Mouse (Mus musculus): ENCODE data around the gene Ap5z1. TPM values are rescaled to one million over a fixed set of nuclear protein-coding genes. Genes with fewer than 3 reads are reported as not detected.
A peak's percentile ranks its signal among the peaks of the same experiment; 100 is the strongest.

Ap5z1 gene
- polyA plus RNA-seq, 1 experiment from 2014 or later: 13.1 TPM

DNA sequence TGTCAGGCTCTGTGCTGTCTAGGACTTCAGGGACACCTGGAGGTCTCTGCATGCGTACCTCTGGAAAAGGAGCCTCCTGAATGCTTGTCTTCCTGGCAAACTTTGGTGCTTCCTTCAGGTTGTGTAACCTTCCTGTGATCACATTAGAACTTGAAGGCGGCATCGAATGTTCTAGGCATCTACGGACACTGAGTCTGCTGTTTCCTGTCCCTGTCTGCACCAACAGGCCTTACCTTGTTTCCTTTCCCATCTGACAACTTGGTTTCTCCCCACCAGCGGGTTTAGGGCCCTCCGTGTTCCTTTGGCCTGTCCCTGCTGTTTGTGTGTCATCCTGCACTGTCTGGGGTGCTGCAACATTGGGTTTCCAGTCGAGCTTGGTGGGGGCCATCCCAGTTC lies 21.7 kb upstream of the Ap5z1 start:
- no peak overlapping the region for H3K4me2 ChIP-seq (ENCODE audit: low read depth, low read length, severe bottlenecking)
- DNase-seq (ENCODE audit: low spot score) (no peak), ATAC-seq (replicated peaks; ENCODE audit: low FRiP score) (no peak)
- peaks cover 19% of the 10 kb centered on the region for H3K4me1 ChIP-seq (replicated peaks; ENCODE audit: control insufficient read depth, insufficient read depth, low read length)
- H3K9ac ChIP-seq (ENCODE audit: low read length): no peak overlapping the region
- no peak overlapping the region for H3K4me3 ChIP-seq (ENCODE audit: low read depth, low read length)
- no peaks in the 10 kb centered on the region for H3K9me3 ChIP-seq (ENCODE audit: control insufficient read depth, low read length)
- H3K27ac ChIP-seq (ENCODE audit: low read depth, low read length): no peak overlapping the region
- H3K27me3 ChIP-seq (ENCODE audit: control insufficient read depth, insufficient read depth, low read length): no peaks in the 10 kb centered on the region
- no peaks in the 10 kb centered on the region for H3K36me3 ChIP-seq (ENCODE audit: control insufficient read depth, insufficient read depth, low read length)
- 87% methylated on average over 7 of the region's 7 CpGs for WGBS

DNA sequence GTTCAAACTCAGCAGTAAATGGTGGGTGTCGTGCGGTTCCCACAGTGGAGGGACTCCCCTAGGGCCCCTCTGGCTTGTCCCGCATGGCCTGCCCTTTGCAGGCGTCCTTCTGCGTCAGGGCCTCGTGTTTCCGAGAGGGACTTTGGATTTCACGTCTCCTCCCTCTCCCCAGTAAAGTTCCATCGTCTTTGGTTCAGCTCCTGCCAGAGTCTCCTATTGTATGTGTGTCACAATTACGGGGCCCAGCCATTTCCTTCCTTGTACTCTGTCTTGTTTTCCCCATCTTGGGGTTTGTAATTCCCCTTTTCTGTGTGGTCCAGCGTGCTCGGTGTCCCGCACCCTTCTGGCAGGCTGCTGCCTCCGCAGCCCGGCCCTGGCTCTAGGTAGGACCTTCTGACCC lies 20.2 kb upstream of the Ap5z1 start:
- H3K9me3 ChIP-seq (ENCODE audit: control insufficient read depth, low read length): no peaks in the 10 kb centered on the region
- H3K4me1 ChIP-seq (replicated peaks; ENCODE audit: control insufficient read depth, insufficient read depth, low read length): peaks cover 21% of the 10 kb centered on the region
- no peak for DNase-seq (ENCODE audit: low spot score)
- WGBS: 74% methylated on average over 15 of the region's 15 CpGs
- no peak overlapping the region for H3K4me2 ChIP-seq (ENCODE audit: low read depth, low read length, severe bottlenecking)
- H3K36me3 ChIP-seq (ENCODE audit: control insufficient read depth, insufficient read depth, low read length): no peaks in the 10 kb centered on the region
- H3K9ac ChIP-seq (ENCODE audit: low read length): no peak overlapping the region
- H3K27me3 ChIP-seq (ENCODE audit: control insufficient read depth, insufficient read depth, low read length): no peaks in the 10 kb centered on the region
- H3K27ac ChIP-seq (ENCODE audit: low read depth, low read length): no peak overlapping the region
- no peak overlapping the region for H3K4me3 ChIP-seq (ENCODE audit: low read depth, low read length)
- no peak for ATAC-seq (replicated peaks; ENCODE audit: low FRiP score)

DNA sequence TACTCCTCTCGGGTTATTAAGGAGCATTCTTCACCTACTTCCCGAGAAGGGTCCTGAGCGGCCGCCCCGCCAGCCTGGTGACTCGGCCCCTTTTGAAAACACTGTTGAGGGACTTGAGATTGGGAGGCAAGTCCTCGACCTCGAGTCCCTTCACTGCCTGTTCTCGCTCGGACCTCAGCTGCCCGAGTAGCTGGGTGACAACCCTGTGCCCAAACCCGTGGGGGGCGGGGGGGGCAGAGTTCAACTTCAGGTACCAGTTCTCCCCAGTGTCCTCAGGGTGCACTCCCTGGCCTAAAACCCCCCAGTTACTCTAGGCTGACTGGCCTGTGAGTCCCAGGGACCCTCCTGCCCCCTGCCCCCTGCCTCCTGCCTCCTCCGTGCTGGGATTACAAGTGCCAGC lies 19.8 kb upstream of the Ap5z1 start:
- no peaks in the 10 kb centered on the region for H3K36me3 ChIP-seq (ENCODE audit: control insufficient read depth, insufficient read depth, low read length)
- WGBS: 74% methylated on average over 14 of the region's 14 CpGs
- H3K4me3 ChIP-seq (ENCODE audit: low read depth, low read length): no peak overlapping the region
- H3K9ac ChIP-seq (ENCODE audit: low read length): no peak overlapping the region
- H3K27ac ChIP-seq (ENCODE audit: low read depth, low read length): no peak overlapping the region
- ATAC-seq (replicated peaks; ENCODE audit: low FRiP score) (no peak), DNase-seq (ENCODE audit: low spot score) (no peak)
- no peak overlapping the region for H3K4me2 ChIP-seq (ENCODE audit: low read depth, low read length, severe bottlenecking)
- peaks cover 21% of the 10 kb centered on the region for H3K4me1 ChIP-seq (replicated peaks; ENCODE audit: control insufficient read depth, insufficient read depth, low read length)
- H3K9me3 ChIP-seq (ENCODE audit: control insufficient read depth, low read length): no peaks in the 10 kb centered on the region
- H3K27me3 ChIP-seq (ENCODE audit: control insufficient read depth, insufficient read depth, low read length): no peaks in the 10 kb centered on the region

DNA sequence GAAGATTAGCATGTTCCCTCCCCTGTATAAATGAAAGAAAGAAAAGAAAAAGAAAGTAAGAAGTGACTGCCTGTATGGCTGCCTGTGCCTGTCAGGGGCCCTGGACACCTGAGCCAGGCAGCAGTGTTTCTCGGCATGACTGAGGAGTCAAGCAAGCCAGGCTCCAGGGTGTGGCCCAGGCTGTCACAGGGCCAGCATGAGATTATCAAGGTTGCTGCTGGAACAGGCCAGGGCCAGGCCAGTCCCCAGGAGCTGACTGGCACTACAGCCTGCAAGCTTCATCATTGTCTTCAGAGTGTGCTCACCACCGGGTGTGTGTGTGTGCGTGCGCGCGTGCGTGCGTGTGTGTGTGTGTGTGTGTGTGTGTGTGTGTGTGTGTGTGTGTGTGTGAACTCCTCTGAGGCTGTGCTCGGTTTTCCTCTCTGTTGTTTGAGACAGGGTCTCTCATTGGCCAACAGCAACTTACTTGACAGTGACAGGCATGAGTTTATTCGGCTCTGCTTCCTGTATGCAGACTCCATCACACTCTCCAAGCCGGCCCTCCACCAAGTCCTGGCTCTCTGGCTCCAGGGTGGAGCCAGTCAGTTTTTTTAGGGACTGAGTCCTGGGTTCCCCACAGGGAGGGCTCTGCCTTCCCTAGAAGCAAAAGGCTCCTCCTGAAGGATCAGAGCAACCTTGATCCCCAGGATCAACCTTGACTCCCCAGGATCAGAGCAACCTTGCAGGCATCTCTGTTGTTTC lies 18.8 kb upstream of the Ap5z1 start:
- H3K27ac ChIP-seq (ENCODE audit: low read depth, low read length): no peak overlapping the region
- H3K9me3 ChIP-seq (ENCODE audit: control insufficient read depth, low read length): no peaks in the 10 kb centered on the region
- H3K9ac ChIP-seq (ENCODE audit: low read length): no peak overlapping the region
- H3K36me3 ChIP-seq (ENCODE audit: control insufficient read depth, insufficient read depth, low read length): no peaks in the 10 kb centered on the region
- H3K4me1 ChIP-seq (replicated peaks; ENCODE audit: control insufficient read depth, insufficient read depth, low read length): peaks cover 18% of the 10 kb centered on the region
- no peaks in the 10 kb centered on the region for H3K27me3 ChIP-seq (ENCODE audit: control insufficient read depth, insufficient read depth, low read length)
- 63% methylated on average over 10 of the region's 11 CpGs for WGBS
- ATAC-seq (replicated peaks; ENCODE audit: low FRiP score): no peak
- DNase-seq (ENCODE audit: low spot score): no peak
- no peak overlapping the region for H3K4me3 ChIP-seq (ENCODE audit: low read depth, low read length)
- H3K4me2 ChIP-seq (ENCODE audit: low read depth, low read length, severe bottlenecking): no peak overlapping the region

DNA sequence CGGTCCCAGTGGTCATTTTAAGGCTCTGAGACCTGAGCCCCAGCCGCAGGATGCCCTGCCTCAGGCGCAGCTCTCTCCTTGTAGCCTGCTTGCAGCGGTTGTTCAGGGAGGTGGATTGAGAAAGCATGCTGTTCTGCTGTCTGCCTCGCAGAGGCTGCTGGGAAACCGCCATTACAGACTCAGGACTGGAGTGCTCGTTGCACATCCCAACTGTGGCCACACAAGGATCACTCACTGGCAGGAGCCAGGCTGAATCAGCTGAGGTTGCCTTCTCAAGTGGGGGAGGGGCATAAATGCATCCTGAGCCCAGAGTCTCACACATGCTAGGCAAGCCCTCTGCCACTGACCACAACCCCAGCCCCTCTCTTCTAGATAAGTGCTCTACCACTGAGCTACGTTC lies 18.0 kb upstream of the Ap5z1 start:
- Histone ChIP-seq H3K9me3 (ENCODE audit: control insufficient read depth, low read length) (no peaks in the 10 kb centered on the region), H3K9ac (ENCODE audit: low read length) (peak overlapping the region; percentile 24; the same call in 1 of the 2 replicates), H3K27ac (ENCODE audit: low read depth, low read length) (no peak overlapping the region), H3K4me1 (replicated peaks; ENCODE audit: control insufficient read depth, insufficient read depth, low read length) (peaks cover 14% of the 10 kb centered on the region), H3K27me3 (ENCODE audit: control insufficient read depth, insufficient read depth, low read length) (no peaks in the 10 kb centered on the region), H3K36me3 (ENCODE audit: control insufficient read depth, insufficient read depth, low read length) (no peaks in the 10 kb centered on the region; the same call in 1 of the 2 replicates), H3K4me2 (ENCODE audit: low read depth, low read length, severe bottlenecking) (no peak overlapping the region), H3K4me3 (ENCODE audit: low read depth, low read length) (no peak overlapping the region)
- DNase-seq (ENCODE audit: low spot score) (no peak), ATAC-seq (replicated peaks; ENCODE audit: low FRiP score) (no peak)
- 51% methylated on average over 8 of the region's 8 CpGs for WGBS

DNA sequence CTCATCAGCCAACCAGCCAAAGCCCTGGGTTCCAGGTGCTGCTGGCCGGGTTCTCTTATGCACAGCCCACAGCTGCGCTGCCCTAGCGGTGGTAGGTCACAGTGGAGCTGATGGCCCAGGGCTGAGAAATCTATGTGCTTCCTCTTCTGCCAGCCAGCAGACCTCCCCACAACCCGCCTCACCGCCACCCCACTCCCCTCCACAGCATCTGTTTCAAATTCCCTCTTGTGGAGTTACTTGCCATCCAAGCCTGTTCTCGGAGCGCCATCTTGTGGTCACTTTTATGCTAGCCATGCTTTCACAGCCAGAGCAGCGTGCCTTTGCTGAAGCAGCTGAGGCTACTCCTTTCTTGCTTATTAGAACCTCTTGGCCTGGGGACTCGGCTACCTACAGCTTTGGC lies 15.7 kb upstream of the Ap5z1 start:
- no peak overlapping the region for H3K4me3 ChIP-seq (ENCODE audit: low read depth, low read length)

DNA sequence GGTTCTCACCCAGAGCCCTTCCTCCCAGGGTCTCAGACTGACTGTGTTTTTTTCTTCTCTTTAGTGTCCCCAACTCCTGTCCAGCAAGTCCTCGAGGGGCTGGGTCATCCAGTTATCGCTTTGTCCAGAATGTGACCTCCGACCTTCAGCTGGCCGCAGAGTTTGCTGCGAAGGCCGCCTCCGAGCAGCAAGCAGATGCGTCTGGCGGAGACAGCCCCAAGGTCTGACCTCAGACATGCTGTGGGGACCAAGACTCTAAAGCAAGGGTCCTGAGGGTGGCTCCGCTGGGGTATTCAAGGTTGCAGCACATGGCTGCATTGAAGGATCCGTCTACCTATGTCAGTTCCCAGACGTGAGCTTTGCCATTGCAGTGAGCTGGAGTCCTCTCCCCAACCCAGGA lies 15.1 kb upstream of the Ap5z1 start:
- H3K27ac ChIP-seq (ENCODE audit: low read depth, low read length): no peak overlapping the region
- DNase-seq (ENCODE audit: low spot score) (no peak), ATAC-seq (replicated peaks; ENCODE audit: low FRiP score) (no peak)
- no peak overlapping the region for H3K9ac ChIP-seq (ENCODE audit: low read length)
- no peak overlapping the region for H3K4me2 ChIP-seq (ENCODE audit: low read depth, low read length, severe bottlenecking)
- H3K4me3 ChIP-seq (ENCODE audit: low read depth, low read length): no peak overlapping the region
- no peaks in the 10 kb centered on the region for H3K9me3 ChIP-seq (ENCODE audit: control insufficient read depth, low read length)
- H3K27me3 ChIP-seq (ENCODE audit: control insufficient read depth, insufficient read depth, low read length): no peaks in the 10 kb centered on the region
- H3K36me3 ChIP-seq (ENCODE audit: control insufficient read depth, insufficient read depth, low read length): no peaks in the 10 kb centered on the region; the same call in 1 of the 2 replicates
- WGBS: 76% methylated on average over 12 of the region's 12 CpGs
- peaks cover 9% of the 10 kb centered on the region for H3K4me1 ChIP-seq (replicated peaks; ENCODE audit: control insufficient read depth, insufficient read depth, low read length)

More for the DNA sequence above, 15.7 kb upstream of the Ap5z1 start:
- peak overlapping the region; percentile 37 for H3K9ac ChIP-seq (ENCODE audit: low read length)
- ATAC-seq (replicated peaks; ENCODE audit: low FRiP score) (peak; percentile 54), DNase-seq (ENCODE audit: low spot score) (peak; percentile 95)
- H3K9me3 ChIP-seq (ENCODE audit: control insufficient read depth, low read length): no peaks in the 10 kb centered on the region
- H3K27me3 ChIP-seq (ENCODE audit: control insufficient read depth, insufficient read depth, low read length): no peaks in the 10 kb centered on the region
- 16% methylated on average over 9 of the region's 9 CpGs for WGBS
- no peak overlapping the region for H3K4me2 ChIP-seq (ENCODE audit: low read depth, low read length, severe bottlenecking)
- H3K4me1 ChIP-seq (replicated peaks; ENCODE audit: control insufficient read depth, insufficient read depth, low read length): peaks cover 9% of the 10 kb centered on the region
- H3K36me3 ChIP-seq (ENCODE audit: control insufficient read depth, insufficient read depth, low read length): no peaks in the 10 kb centered on the region; the same call in 1 of the 2 replicates
- no peak overlapping the region for H3K27ac ChIP-seq (ENCODE audit: low read depth, low read length)

DNA sequence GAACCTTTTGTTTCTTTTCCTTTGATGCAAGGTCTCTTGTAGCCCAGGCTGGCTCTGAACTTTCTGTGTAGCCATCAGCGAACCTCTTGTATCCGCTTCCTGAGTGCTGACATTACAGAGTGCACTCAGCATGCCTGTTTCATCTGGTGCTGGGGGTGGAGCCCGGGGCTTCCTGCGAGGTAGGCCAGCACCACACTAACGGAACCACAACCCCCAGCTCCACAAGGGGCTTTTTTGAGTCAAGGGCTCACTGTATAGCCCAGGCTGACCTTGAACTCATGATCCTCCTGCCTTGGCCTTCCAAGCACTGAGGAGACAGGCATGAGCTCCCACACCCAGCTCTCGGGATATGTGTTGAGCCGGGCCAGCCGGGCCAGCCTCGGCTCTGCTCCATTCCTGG lies 12.9 kb upstream of the Ap5z1 start:
- Histone ChIP-seq H3K36me3 (ENCODE audit: control insufficient read depth, insufficient read depth, low read length) (no peaks in the 10 kb centered on the region; the same call in 1 of the 2 replicates), H3K9me3 (ENCODE audit: control insufficient read depth, low read length) (no peaks in the 10 kb centered on the region), H3K27ac (ENCODE audit: low read depth, low read length) (no peak overlapping the region), H3K4me3 (ENCODE audit: low read depth, low read length) (no peak overlapping the region), H3K9ac (ENCODE audit: low read length) (no peak overlapping the region), H3K27me3 (ENCODE audit: control insufficient read depth, insufficient read depth, low read length) (no peaks in the 10 kb centered on the region), H3K4me1 (replicated peaks; ENCODE audit: control insufficient read depth, insufficient read depth, low read length) (peaks cover 5% of the 10 kb centered on the region), H3K4me2 (ENCODE audit: low read depth, low read length, severe bottlenecking) (no peak overlapping the region)
- 84% methylated on average over 9 of the region's 9 CpGs for WGBS
- no peak for ATAC-seq (replicated peaks; ENCODE audit: low FRiP score)
- no peak for DNase-seq (ENCODE audit: low spot score)

DNA sequence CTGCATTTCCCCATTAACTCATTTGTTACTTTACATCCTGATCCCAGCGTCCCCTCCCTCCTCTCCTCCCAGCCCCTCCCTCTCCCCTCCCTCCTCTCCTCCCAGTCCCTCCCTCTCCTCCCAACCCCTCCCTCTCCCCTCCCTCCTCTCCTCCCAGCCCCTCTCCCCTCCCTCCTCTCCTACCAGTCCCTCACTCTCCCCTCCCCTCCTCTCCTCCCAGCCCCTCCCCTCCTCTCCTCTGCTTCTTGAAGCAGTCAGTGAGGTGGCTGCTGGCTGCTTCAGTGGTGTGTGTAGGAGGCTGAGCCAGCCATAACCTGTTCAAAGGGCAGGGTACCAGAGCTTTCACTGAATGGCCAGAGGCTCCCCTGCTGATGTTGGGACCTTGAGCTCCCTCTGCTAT lies 12.0 kb upstream of the Ap5z1 start:
- no peaks in the 10 kb centered on the region for H3K27me3 ChIP-seq (ENCODE audit: control insufficient read depth, insufficient read depth, low read length)
- 0 out of 2 replicates have a peak, but pooled peaks have one; percentile 19 for ATAC-seq (replicated peaks; ENCODE audit: low FRiP score)
- 31% methylated on average over 1 of the region's 1 CpGs for WGBS
- no peaks in the 10 kb centered on the region for H3K9me3 ChIP-seq (ENCODE audit: control insufficient read depth, low read length)
- peak; percentile 86 for DNase-seq (ENCODE audit: low spot score)
- H3K4me1 ChIP-seq (replicated peaks; ENCODE audit: control insufficient read depth, insufficient read depth, low read length): peaks cover 4% of the 10 kb centered on the region; the same call in 1 of the 2 replicates
- no peak overlapping the region for H3K4me3 ChIP-seq (ENCODE audit: low read depth, low read length)
- no peak overlapping the region for H3K9ac ChIP-seq (ENCODE audit: low read length)
- no peak overlapping the region for H3K4me2 ChIP-seq (ENCODE audit: low read depth, low read length, severe bottlenecking)
- H3K36me3 ChIP-seq (ENCODE audit: control insufficient read depth, insufficient read depth, low read length): no peaks in the 10 kb centered on the region; the same call in 1 of the 2 replicates
- no peak overlapping the region for H3K27ac ChIP-seq (ENCODE audit: low read depth, low read length)
